Mouse (Mus musculus) stomach, embryonic 14.5 days (tissue): ENCODE measurements around the gene Chst12. TPM values are rescaled to one million over a fixed set of nuclear protein-coding genes. Genes with fewer than 3 reads are reported as not detected.

Experiments
- ATAC-seq: fragments of 200-750 bp; cut with Nextera tagmentation; 2 replicates; pipeline ENCODE4 v1.8.0; 2017; ENCODE audit warnings: low read depth, moderate TSS enrichment; ENCODE audit not compliant: insufficient number of reproducible peaks, insufficient read depth, low FRiP score
- H3K27ac ChIP-seq: fragments of 300-500 bp; sonication (generic); 2 replicates; pipeline ENCODE4 v1.5.1; 2014; ENCODE audit warnings: mild to moderate bottlenecking, low read length, moderate library complexity, mixed read lengths
- H3K27me3 ChIP-seq: fragments of 300-500 bp; sonication (generic); 2 replicates; pipeline ENCODE4 v1.6.1; 2014; ENCODE audit warnings: low read length, control low read depth, mixed read lengths; ENCODE audit not compliant: control insufficient read depth, insufficient read depth
- H3K36me3 ChIP-seq: fragments of 300-500 bp; sonication (generic); 2 replicates; pipeline ENCODE4 v1.6.1; 2014; ENCODE audit warnings: mild to moderate bottlenecking, control low read depth, low read length, moderate library complexity, mixed read lengths; ENCODE audit not compliant: control insufficient read depth, insufficient read depth
- H3K4me1 ChIP-seq: fragments of 300-500 bp; sonication (generic); 2 replicates; pipeline ENCODE4 v1.6.1; 2014; ENCODE audit warnings: low read length, control low read depth, mixed read lengths; ENCODE audit not compliant: control insufficient read depth, insufficient read depth
- H3K4me2 ChIP-seq: fragments of 300-500 bp; sonication (generic); replicated peaks from 2 replicates; pipeline ENCODE4 v1.6.1; 2014; ENCODE audit warnings: low read depth, low read length, control low read depth
- H3K4me3 ChIP-seq: fragments of 300-500 bp; sonication (generic); 2 replicates; pipeline ENCODE4 v1.5.1; 2014; ENCODE audit warnings: low read depth, low read length, control low read depth
- H3K9ac ChIP-seq: fragments of 300-500 bp; sonication (generic); replicated peaks from 2 replicates; pipeline ENCODE4 v1.6.1; 2014; ENCODE audit warnings: low read depth, mild to moderate bottlenecking, control low read depth, low read length, moderate library complexity, mixed read lengths
- H3K9me3 ChIP-seq: fragments of 300-500 bp; sonication (generic); 2 replicates; pipeline ENCODE4 v1.6.1; 2016; ENCODE audit warnings: low read depth, low read length, control low read depth; ENCODE audit not compliant: control insufficient read depth
- WGBS: fragments of 180-500 bp; shearing (Covaris S2); extraction: QIAGEN DNeasy Blood & Tissue Kit; methylation state at CpG from one replicate; pipeline ENCODE4 v1.1.7; 2014; 5-methylcytosine and 5-hydroxymethylcytosine counted together
- polyA plus RNA-seq: library from polyadenylated mRNA; unstranded; fragments of >200 nt; fragmentation: Nextera tagmentation; extraction: Ambion mirVana; gene quantifications from 2 replicates; pipeline ENCODE4 v1.2.1, GENCODE M21; 2014

The Chst12 gene
- polyA plus RNA-seq, 1 experiment from 2014 or later, result 17.6 TPM

DNA sequence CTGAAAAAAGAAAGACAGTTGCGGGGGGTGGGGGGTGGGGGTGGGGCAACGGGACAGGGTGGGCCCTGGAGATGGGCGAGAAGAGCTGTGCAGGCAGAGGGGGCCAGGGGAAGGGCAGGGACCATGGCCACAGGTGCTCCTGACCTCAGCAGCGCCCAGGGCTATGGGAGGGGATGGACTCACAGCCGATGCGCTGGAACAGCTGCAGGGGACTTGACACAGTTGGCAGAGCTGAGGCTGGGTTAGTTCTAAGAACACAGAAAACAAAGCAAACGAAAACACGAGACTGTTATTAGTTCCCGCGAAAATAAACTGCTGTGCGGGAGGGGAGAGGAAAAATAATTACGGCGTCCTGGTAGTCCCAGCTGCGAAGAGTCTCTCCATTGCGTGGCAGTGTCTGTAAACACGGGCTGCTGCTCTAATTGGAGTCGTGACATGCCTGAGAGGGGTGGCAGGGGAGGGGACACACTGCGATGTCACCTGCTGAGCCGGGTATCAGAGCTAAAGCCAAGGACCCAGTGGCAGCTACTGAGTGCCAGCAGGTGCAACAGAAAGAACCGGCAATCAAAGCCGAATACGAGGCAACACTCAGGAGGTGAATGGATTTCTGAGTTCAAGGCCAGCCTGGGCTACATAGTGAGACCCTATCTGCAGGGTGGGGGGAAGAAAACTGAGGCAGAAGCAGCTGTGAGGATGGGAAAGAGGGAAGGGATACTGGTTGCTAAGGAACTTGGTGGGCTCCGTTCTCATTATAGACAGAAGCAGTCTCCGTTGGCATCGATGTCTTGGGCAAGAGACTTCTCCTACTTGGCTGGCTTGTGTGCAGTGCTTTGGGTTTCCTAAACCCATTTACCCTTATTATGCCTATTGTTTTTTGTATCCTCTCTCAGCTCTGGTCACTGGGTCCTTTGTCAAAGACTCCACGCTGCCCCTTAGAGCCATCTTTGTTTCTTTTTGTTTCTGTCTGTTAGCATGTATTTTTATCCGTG is 5.0 kb downstream of the Chst12 start:
- H3K27me3 ChIP-seq, result no peaks in the 10 kb centered on the region
- H3K9ac ChIP-seq, result no peak overlapping the region
- no peaks in the 10 kb centered on the region for H3K36me3 ChIP-seq
- no peak for ATAC-seq
- no peak overlapping the region for H3K27ac ChIP-seq
- H3K9me3 ChIP-seq, result no peaks in the 10 kb centered on the region
- no peak overlapping the region for H3K4me3 ChIP-seq
- 58% methylated on average over 27 of the region's 27 CpGs for WGBS
- peaks cover 26% of the 10 kb centered on the region for H3K4me1 ChIP-seq
- no peak overlapping the region for H3K4me2 ChIP-seq

DNA sequence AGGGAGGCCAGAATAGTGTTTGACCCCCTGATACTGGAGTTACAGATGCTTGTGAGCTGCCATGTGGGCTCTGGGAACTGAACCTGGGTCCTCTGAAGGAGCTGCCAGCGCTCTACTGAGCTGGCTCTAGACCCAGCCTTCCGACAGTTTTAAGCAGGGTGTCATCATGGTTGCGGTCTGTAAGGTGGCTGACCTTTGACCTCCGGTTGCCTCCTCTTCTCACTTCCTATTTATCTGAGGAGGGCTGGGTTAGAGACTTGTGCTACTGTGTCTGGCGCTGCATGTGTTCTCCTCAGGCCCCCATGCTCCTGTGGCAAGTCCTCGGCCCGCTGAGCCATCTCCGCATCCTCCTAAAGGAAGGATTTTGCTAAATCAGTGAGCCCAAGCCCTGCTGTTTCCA is 8.6 kb downstream of the Chst12 start:
- no peak overlapping the region for H3K4me2 ChIP-seq
- WGBS, result 73% methylated on average over 8 of the region's 8 CpGs
- no peak overlapping the region for H3K9ac ChIP-seq
- H3K4me3 ChIP-seq, result no peak overlapping the region
- H3K9me3 ChIP-seq, result no peaks in the 10 kb centered on the region
- H3K27me3 ChIP-seq, result no peaks in the 10 kb centered on the region
- peaks cover 12% of the 10 kb centered on the region for H3K4me1 ChIP-seq
- ATAC-seq, result no peak
- no peak overlapping the region for H3K27ac ChIP-seq
- H3K36me3 ChIP-seq, result no peaks in the 10 kb centered on the region

DNA sequence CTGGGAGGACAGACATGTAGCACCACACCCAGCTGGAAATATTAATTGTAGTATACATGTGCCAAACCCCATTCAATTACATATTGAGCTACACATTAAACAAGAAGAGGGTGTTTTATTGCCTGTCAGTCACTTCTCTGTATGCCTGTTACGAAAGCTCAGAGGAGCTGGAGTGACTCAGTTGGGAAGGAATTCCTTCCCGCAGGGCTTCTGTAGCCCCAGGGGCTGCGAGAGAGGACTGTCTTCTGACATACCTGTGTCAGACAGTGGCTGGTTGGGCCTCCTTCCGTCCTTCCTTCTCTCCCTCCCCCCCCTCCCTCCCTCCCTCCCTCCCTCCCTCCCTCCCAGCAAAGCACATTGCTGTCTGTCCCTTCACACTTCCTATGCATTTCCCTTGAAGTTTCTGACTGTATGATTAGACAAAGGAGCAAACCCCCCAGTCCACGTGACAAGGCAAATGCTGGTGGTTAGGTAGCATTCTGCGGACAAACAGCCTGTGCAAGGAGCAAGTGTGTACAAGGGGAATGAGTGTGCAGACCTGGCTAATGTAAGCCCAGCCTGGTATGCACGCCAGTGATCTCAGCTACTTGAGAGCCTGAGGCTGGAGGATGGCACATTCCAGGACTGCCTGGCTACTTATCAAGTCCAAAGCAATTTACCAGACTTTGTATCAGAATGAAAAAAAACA is 9.6 kb downstream of the Chst12 start:
- WGBS, result 28% methylated on average over 7 of the region's 7 CpGs
- no peaks in the 10 kb centered on the region for H3K27me3 ChIP-seq
- H3K36me3 ChIP-seq, result no peaks in the 10 kb centered on the region
- H3K4me3 ChIP-seq, result no peak overlapping the region
- H3K4me1 ChIP-seq, result peaks cover 10% of the 10 kb centered on the region
- no peaks in the 10 kb centered on the region for H3K9me3 ChIP-seq
- no peak overlapping the region for H3K9ac ChIP-seq
- ATAC-seq, result no peak
- H3K27ac ChIP-seq, result peak overlapping the region; percentile 39; the same call in 1 of the 2 replicates
- no peak overlapping the region for H3K4me2 ChIP-seq

DNA sequence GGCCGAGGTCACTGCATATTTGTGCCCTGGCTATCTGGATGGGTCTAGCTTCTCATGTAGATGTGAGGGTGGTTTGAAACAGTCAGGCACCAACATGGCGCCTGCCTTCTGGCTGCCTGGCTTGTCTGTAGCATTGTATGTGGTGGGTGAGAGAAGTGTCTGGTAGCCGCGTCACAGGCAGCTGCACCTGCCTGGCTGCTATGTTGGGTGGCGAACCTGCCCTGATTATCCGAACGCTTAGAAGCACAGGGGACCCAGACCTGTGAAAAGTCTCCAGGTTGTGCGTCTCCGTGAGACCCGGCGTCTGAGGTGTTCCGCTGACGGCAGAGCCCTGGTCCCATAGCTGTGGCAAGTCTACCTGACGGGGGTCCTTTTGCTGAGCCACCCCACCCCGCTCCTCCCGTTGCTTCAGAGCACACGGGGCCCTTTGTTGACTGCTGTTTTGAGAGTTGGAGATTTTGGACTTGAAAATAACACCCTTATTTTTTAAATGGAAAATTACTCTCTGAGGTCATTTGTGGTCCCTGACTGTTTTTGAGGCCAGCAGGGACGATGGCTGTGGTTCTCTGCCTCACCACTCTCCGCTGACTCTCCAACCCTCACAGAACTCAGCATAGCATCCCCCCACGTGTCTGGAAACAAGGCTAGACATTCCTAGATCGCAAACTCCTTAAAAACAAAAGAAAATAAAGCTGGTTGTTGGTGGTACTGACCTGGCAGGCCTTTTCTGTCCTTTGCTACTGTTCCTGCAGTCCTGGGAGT is 12.0 kb downstream of the Chst12 start:
- Histone ChIP-seq H3K27ac (no peak overlapping the region), H3K36me3 (no peaks in the 10 kb centered on the region), H3K27me3 (no peaks in the 10 kb centered on the region), H3K9ac (no peak overlapping the region), H3K9me3 (no peaks in the 10 kb centered on the region), H3K4me2 (no peak overlapping the region), H3K4me3 (no peak overlapping the region), H3K4me1 (peaks cover 7% of the 10 kb centered on the region; the same call in 1 of the 2 replicates)
- no peak for ATAC-seq
- 86% methylated on average over 21 of the region's 21 CpGs for WGBS

DNA sequence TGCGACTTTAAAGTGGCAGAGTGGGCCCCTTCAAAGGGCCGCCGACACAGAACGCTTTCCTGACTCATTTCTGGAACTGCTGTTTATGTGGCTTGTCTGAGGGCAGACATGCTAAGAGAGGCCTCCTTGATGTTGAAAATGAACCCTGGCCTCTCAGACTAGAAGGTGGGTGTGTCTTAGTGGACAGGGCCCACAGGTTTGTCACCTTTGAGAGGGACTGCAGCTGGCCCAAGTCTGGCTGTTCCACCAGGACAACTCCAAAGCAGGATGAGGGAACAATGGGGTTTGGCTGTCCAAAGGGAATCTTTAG is 12.5 kb downstream of the Chst12 start:
- H3K27me3 ChIP-seq, result no peaks in the 10 kb centered on the region

DNA sequence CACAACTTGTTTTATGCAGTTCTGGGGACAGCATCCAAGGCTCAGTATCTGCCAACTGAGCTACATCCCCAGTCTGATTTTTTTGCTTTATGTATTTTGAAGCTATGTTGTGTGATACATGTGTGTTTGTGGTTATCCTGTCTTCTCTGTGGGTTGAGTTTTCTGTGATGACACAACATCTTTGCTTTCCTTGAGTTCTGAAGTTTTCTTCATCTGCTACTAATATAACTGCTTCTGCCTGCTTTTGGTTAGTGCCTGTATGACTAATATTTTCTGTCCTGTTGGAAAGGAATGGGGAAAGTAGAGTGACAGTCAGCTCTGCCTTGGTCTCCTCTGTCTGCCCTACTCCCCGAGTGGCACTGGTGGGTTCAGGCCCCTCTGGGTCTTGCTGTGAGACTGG is 15.8 kb downstream of the Chst12 start:
- no peak overlapping the region for H3K27ac ChIP-seq

More for the DNA sequence above, 12.5 kb downstream of the Chst12 start:
- Histone ChIP-seq H3K4me2 (no peak overlapping the region), H3K4me1 (peaks cover 7% of the 10 kb centered on the region; the same call in 1 of the 2 replicates), H3K9me3 (no peaks in the 10 kb centered on the region), H3K9ac (no peak overlapping the region), H3K36me3 (no peaks in the 10 kb centered on the region), H3K4me3 (no peak overlapping the region), H3K27ac (no peak overlapping the region)
- 68% methylated on average over 4 of the region's 4 CpGs for WGBS
- no peak for ATAC-seq

DNA sequence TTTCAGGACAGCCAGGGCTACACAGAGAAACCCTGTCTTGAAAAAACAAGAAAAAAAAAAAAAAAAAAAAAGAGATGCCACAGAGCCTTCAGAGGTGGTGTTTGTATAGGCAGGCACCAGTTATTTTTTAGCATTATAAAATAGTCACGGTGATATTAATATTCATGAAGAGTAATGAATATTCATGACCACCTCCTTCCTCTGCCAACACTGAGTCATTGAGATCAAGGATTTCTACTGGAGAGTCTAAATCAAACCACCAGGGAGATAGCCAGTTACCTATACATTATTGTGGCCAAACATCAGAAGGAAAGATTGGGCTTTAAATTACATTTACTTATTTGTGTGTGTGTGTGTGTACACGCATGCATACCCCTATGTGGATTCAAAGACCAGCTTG is 21.4 kb downstream of the Chst12 start:
- peaks cover 22% of the 10 kb centered on the region; the same call in 1 of the 2 replicates for H3K36me3 ChIP-seq
- no peak for ATAC-seq
- no peaks in the 10 kb centered on the region for H3K4me1 ChIP-seq
- H3K9ac ChIP-seq, result no peak overlapping the region
- WGBS, result 92% methylated on average over 2 of the region's 2 CpGs
- H3K27me3 ChIP-seq, result no peaks in the 10 kb centered on the region
- H3K4me2 ChIP-seq, result no peak overlapping the region
- H3K9me3 ChIP-seq, result peaks cover 3% of the 10 kb centered on the region; the same call in 1 of the 2 replicates
- H3K4me3 ChIP-seq, result no peak overlapping the region
- no peak overlapping the region for H3K27ac ChIP-seq

More for the DNA sequence above, 15.8 kb downstream of the Chst12 start:
- Histone ChIP-seq H3K4me3 (no peak overlapping the region), H3K9ac (no peak overlapping the region), H3K9me3 (no peaks in the 10 kb centered on the region), H3K4me1 (0 out of 2 replicates have a peak, but pooled peaks cover 3% of the 10 kb centered on the region), H3K36me3 (peaks cover 15% of the 10 kb centered on the region; the same call in 1 of the 2 replicates), H3K4me2 (no peak overlapping the region), H3K27me3 (no peaks in the 10 kb centered on the region)
- 96% methylated on average over 1 of the region's 1 CpGs for WGBS
- no peak for ATAC-seq

DNA sequence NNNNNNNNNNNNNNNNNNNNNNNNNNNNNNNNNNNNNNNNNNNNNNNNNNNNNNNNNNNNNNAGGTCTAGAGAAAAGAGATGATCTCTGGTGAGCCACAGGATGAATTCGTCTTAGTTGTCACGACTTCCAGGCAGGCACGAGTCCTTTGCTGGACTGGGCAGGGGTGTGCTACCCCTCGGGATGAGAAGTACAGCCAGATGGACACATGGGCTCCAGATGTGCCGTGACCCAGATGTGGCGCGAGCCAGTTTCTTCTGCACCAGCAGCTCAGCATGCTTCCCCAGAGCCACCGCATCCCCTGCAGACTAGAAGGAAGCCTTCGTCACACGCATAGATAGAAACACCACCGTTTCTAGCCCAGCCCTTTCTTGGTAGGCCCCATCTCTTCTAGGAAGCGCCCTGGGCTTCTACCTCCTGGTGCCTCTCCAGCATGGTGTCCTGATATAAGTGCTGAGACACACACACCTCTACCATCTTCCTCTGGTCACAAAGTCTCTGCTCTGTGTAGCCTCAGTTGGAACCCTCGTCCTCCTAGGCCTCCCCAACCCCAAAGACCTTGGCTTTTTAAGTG is 32.8 kb downstream of the Chst12 start:
- no peak for ATAC-seq
- Histone ChIP-seq H3K27ac (no peak overlapping the region), H3K27me3 (no peaks in the 10 kb centered on the region), H3K9ac (no peak overlapping the region), H3K36me3 (no peaks in the 10 kb centered on the region), H3K4me2 (no peak overlapping the region), H3K4me1 (peaks cover 3% of the 10 kb centered on the region; the same call in 1 of the 2 replicates), H3K4me3 (no peak overlapping the region), H3K9me3 (no peaks in the 10 kb centered on the region)
- WGBS, result 66% methylated on average over 13 of the region's 13 CpGs
